Mouse (Mus musculus) thymus, adult 2 months (tissue): ENCODE measurements around the gene Tac4. TPM values are rescaled to one million over a fixed set of nuclear protein-coding genes. Genes with fewer than 3 reads are reported as not detected.

Experiments
- DNase-seq: peaks from one replicate; pipeline ENCODE4 v3.0.0; 2021
- H3K27ac ChIP-seq: fragments of 200-500 bp; 2 replicates; pipeline ENCODE4 v1.5.1; 2012; ENCODE audit warnings: low read length, control low read depth; ENCODE audit not compliant: control insufficient read depth, insufficient read depth
- H3K27me3 ChIP-seq: fragments of 200-500 bp; 2 replicates; pipeline ENCODE4 v1.6.1; 2012; ENCODE audit warnings: mild to moderate bottlenecking, low read length, moderate library complexity, mixed read lengths; ENCODE audit not compliant: control insufficient read depth, insufficient read depth
- H3K36me3 ChIP-seq: fragments of 200-500 bp; 2 replicates; pipeline ENCODE4 v1.6.1; 2012; ENCODE audit warnings: mild to moderate bottlenecking, low read length, moderate library complexity; ENCODE audit not compliant: control insufficient read depth, insufficient read depth
- H3K4me1 ChIP-seq: fragments of 200-500 bp; replicated peaks from 2 replicates; pipeline ENCODE4 v1.6.1; 2012; ENCODE audit warnings: low read length; ENCODE audit not compliant: control insufficient read depth, insufficient read depth
- H3K4me3 ChIP-seq: fragments of 200-500 bp; 2 replicates; pipeline ENCODE4 v1.5.1; 2012; ENCODE audit warnings: mild to moderate bottlenecking, low read length, control low read depth, moderate library complexity; ENCODE audit not compliant: control insufficient read depth, insufficient read depth
- CTCF ChIP-seq: fragments of 200-500 bp; IDR thresholded peaks from 2 replicates; pipeline ENCODE4 v1.5.1; 2012; ENCODE audit warnings: mild to moderate bottlenecking, control low read depth, low read length, moderate library complexity, borderline replicate concordance; ENCODE audit not compliant: control insufficient read depth, poor library complexity, insufficient read depth; ENCODE audit errors: extremely low read depth
- POLR2A ChIP-seq: fragments of 200-500 bp; IDR thresholded peaks from 2 replicates; pipeline ENCODE4 v1.6.1; 2012; ENCODE audit warnings: mild to moderate bottlenecking, low read length, control low read depth, moderate library complexity; ENCODE audit not compliant: control insufficient read depth, poor library complexity, insufficient read depth; ENCODE audit errors: extremely low read depth
- WGBS: fragments of 180-500 bp; shearing (Covaris S2); methylation state at CpG from one replicate; pipeline ENCODE4 v1.1.7; 2018; 5-methylcytosine and 5-hydroxymethylcytosine counted together
- polyA plus RNA-seq: library from polyadenylated mRNA; depleted of rRNA; stranded (reverse); fragments of >200 nt; gene quantifications from 2 replicates; pipeline ENCODE4 v1.2.3, GENCODE M21; 2012; rRNA removed

Gene Tac4
- polyA plus RNA-seq, 1 experiment = 0.40 TPM

GRCm38 (mm10) chr11:95309510-95310006 lies 48.2 kb downstream of the Tac4 start:
- H3K27me3 ChIP-seq = no peaks in the 10 kb centered on the region
- peak overlapping the region; percentile 90 for H3K27ac ChIP-seq
- H3K36me3 ChIP-seq = peaks cover 10% of the 10 kb centered on the region; the same call in 1 of the 2 replicates
- peak overlapping the region; percentile 88 for H3K4me3 ChIP-seq
- peaks cover 7% of the 10 kb centered on the region for H3K4me1 ChIP-seq
- 0 out of 2 replicates have a peak, but pooled peaks have one; percentile 20 for TF ChIP-seq CTCF
- peak; percentile 60; the same call in 1 of the 2 replicates for TF ChIP-seq POLR2A
- DNase-seq = peak; percentile 94
- under 1% methylated on average over 37 of the region's 37 CpGs for WGBS

- Histone ChIP-seq H3K27ac (peak within 1 kb of the TSS; percentile 90), H3K4me1 (peaks cover 7% of the 10 kb centered on the region), H3K4me3 (peak within 1 kb of the TSS; percentile 88), H3K36me3 (peaks cover 10% of the 10 kb centered on the region; the same call in 1 of the 2 replicates), H3K27me3 (no peaks in the 10 kb centered on the region)
- DNase-seq = peak; percentile 96
- under 1% methylated on average over 42 of the region's 42 CpGs for WGBS
- peak; percentile 46; the same call in 1 of the 2 replicates for TF ChIP-seq POLR2A
- TF ChIP-seq CTCF = no peak
Measured at GRCm38 (mm10) chr11:95310007-95310647, 48.8 kb downstream of the Tac4 start, which contains the start of gene Kat7. Kat7 (minus strand) TSS chr11:95310246.

- Histone ChIP-seq H3K27me3 (no peaks in the 10 kb centered on the region), H3K4me1 (peaks cover 7% of the 10 kb centered on the region), H3K4me3 (peak overlapping the region; percentile 49), H3K27ac (peak overlapping the region; percentile 65), H3K36me3 (peaks cover 3% of the 10 kb centered on the region; the same call in 1 of the 2 replicates)
- peak; percentile 27 for DNase-seq
- 4% methylated on average over 17 of the region's 17 CpGs for WGBS
- TF ChIP-seq POLR2A (no peak), CTCF (no peak)
Measured at GRCm38 (mm10) chr11:95310648-95311424, 49.5 kb downstream of the Tac4 start.

GRCm38 (mm10) chr11:95311425-95311807 lies 50.1 kb downstream of the Tac4 start:
- TF ChIP-seq CTCF (no peak), POLR2A (no peak)
- no peak for DNase-seq
- Histone ChIP-seq H3K36me3 (no peaks in the 10 kb centered on the region), H3K27ac (no peak overlapping the region), H3K4me1 (peaks cover 7% of the 10 kb centered on the region), H3K27me3 (no peaks in the 10 kb centered on the region), H3K4me3 (no peak overlapping the region)
- 81% methylated on average over 5 of the region's 5 CpGs for WGBS

- Histone ChIP-seq H3K27me3 (no peaks in the 10 kb centered on the region), H3K4me1 (peaks cover 7% of the 10 kb centered on the region), H3K27ac (no peak overlapping the region), H3K4me3 (no peak overlapping the region), H3K36me3 (no peaks in the 10 kb centered on the region)
- DNase-seq = no peak
- WGBS = 69% methylated on average over 7 of the region's 7 CpGs
- TF ChIP-seq CTCF (no peak), POLR2A (no peak)
Measured at GRCm38 (mm10) chr11:95315215-95315955, 54.1 kb downstream of the Tac4 start.

GRCm38 (mm10) chr11:95318116-95318515 lies 56.8 kb downstream of the Tac4 start:
- DNase-seq = no peak
- H3K36me3 ChIP-seq = no peaks in the 10 kb centered on the region
- H3K4me1 ChIP-seq = no peaks in the 10 kb centered on the region
- H3K27me3 ChIP-seq = no peaks in the 10 kb centered on the region
- 95% methylated on average over 9 of the region's 9 CpGs for WGBS
- no peak overlapping the region for H3K4me3 ChIP-seq
- H3K27ac ChIP-seq = no peak overlapping the region
- TF ChIP-seq POLR2A = no peak
- no peak for TF ChIP-seq CTCF

Other genes with a start within 250 kb of the Tac4 start
- 47.7 and 55.0 TPM in 2 replicates for gene Pdk2, start 220.2 kb upstream of the Tac4 start, polyA plus RNA-seq
- 17.0 and 17.1 TPM in 2 replicates for gene Itga3, start 184.7 kb upstream of the Tac4 start, polyA plus RNA-seq
- gene Dlx3, start 141.4 kb upstream of the Tac4 start, polyA plus RNA-seq = 0.91 and 1.0 TPM in 2 replicates
- 0.23 and 0.34 TPM in 2 replicates for gene Dlx4, start 115.3 kb upstream of the Tac4 start, polyA plus RNA-seq
- 55.5 and 64.8 TPM in 2 replicates for gene Kat7, start 48.7 kb downstream of the Tac4 start, polyA plus RNA-seq
- gene Fam117a, start 75.5 kb downstream of the Tac4 start, polyA plus RNA-seq = 204 and 224 TPM in 2 replicates
- 89.3 and 107 TPM in 2 replicates for gene Slc35b1, start 123.2 kb downstream of the Tac4 start, polyA plus RNA-seq
- 47.9 and 52.0 TPM in 2 replicates for gene Spop, start 152.6 kb downstream of the Tac4 start, polyA plus RNA-seq